Mouse (Mus musculus) neural tube, postnatal 0 days (tissue): ENCODE data around the gene Podxl2. TPM values are rescaled to one million over a fixed set of nuclear protein-coding genes. Genes with fewer than 3 reads are reported as not detected.

Experiments used
- polyA plus RNA-seq: library from polyadenylated mRNA; unstranded; fragments of >200 nt; fragmentation: Nextera tagmentation; extraction: Ambion mirVana; gene quantifications from 2 replicates; pipeline ENCODE4 v1.2.1, GENCODE M21; 2015

The Podxl2 gene
- 626 and 680 TPM in 2 replicates for polyA plus RNA-seq

DNA sequence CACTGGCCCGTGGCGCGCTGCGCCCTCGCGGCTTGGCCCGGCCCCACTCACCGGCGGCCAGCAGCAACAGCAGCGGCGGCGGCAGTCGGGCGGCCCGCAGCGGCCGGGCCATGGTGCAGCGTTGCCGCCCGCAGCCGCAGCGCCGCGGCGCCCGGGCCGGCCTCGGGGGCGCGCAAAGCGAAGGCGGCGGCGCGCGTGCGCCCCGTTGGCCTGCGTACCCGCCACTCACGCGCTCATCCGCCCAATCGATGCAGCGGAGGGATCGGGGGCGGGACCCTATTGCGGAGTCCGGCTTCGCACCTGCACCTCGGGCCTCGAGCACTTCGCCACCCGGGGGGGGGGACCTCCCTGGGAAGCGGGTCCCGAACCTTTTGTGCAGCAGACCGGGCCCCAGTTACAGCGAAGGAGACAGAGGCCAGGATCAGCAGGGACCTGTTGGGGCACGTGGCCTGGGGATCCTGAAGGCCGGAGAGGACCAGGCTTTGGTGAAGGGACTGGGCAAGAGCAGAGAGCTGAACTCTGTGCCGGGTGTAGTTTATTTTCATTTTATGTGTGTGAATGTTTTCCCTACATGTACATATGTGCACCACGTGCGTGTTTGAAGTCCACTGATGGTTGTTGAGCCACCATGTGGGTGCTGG lies at the start of gene Podxl2:
Podxl2 (minus strand) TSS at position 177 of the 641 bp plus-strand sequence.

DNA sequence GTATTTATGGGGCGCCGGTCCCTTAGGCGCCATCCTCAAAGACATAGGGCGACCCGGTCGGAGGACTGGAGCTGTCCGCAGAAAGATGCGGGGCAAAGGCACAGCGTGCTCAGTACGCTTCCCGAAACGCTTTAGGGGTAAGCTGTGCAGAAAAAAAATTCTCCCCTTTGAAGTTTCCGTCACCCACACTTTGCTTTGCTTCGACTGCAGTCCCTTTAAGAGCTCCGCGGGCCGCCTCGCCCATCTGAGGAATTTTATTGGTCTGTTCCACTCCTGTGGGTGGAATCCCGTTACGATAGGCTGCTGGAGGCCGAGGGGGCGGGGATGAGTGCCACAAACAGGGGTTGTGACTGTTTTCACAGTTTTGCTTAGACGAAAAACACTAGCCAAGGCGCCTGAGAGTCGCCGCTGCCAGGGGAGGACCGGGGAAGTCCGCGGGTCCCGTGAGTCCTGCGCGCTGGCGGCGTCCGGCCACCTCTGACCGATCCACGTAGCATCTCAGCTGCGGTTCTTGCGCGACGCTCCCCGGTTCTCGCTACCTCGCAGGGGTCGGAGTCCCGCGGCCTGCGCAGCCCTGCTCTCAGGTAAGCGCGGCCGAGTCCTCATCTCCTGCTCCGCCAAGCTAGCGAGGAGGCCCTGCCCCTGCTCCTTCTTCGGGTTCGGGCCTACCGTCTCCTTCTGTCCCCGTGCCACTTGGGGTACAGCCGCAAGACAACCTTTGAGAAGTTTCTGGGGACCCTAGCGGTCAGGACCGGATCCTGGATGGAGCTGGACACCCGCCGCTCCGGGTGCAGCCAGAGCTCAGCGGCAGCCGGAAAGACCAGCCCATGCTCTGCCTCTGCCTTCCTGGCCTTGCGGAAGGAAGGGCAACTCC lies 27.3 kb upstream of the Podxl2 start, which contains the start of gene Tpra1:
Tpra1 (plus strand) TSS at position 305 of the 874 bp plus-strand sequence.

DNA sequence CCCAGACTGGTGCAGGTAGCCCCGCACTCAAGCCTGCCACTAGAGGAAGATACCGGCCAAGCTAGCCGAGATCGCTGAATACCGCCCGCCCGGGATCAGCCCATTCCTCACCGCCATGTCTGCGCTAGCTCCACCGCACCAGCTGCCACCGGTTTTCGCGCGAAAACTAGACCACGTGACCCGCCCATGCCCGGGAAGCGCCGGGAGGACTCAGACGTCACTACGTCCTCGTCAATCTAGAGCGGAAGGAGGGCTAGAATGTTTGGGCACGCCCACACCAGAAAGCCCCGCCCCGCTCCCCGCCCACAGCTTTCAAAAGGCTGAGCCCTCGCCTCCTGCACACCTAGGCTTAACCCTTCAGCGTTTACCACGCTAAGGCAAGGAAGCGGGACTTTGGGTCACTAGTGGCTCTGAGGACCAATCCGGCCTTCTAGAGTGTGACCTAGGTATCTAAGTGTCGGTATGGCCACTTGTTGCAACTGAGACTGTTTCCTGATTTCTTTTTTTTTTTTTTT lies 23.7 kb upstream of the Podxl2 start, which contains the start of gene Mcm2:
Mcm2 (minus strand) TSS at position 247 of the 515 bp plus-strand sequence.

DNA sequence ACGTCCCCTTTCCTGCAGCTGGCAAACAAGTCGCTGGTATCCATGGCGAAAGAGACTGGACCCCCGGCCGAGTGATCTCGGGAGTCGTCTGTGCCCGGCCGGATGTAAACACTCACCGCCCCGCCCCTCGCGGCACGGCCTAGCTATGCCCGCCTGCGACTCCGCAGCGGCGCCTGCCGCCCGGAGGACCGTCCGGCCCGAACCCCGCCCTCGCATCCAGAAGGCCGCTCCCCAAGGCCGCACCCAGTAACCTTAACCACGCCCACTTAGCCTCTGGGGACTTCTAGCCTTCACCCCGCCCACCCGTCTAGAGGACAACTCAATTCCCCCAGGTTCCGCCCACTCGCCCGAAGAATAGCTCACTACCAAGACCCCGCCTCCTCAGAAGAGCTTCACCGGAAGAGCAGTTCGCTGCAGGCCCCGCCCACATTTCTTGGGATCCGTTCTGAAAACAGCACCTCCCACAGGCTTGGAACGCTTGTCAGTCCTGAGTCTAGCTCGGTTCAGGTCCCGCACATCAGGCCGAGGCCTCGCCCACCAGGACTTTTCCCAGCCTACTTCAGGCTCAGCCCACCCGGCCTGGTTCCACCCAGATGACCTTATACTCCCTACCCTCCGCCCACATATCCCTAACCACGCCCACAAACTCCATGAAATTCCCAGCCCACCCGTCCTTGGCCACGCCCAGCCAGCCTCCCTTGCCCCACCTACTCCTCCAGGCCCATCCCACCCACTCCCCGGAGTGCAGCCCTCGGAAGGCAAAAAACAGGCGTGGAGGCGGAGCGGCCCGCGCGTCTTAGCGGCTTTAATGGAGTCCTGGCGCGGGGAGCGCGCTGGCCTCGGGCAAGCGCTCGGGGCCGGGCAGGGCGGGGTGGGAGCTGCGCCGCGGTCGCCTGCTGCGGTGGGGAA lies 32.8 kb downstream of the Podxl2 start, which contains the start of gene Abtb1:
Abtb1 (minus strand) TSS at position 204 of the 909 bp plus-strand sequence.

Other genes with a start within 250 kb of the Podxl2 start
- 0.41 and 0.82 TPM in 2 replicates for gene Kbtbd12, start 237.1 kb downstream of the Podxl2 start, polyA plus RNA-seq
- gene Mgll, start 150.6 kb downstream of the Podxl2 start, polyA plus RNA-seq = 153 and 159 TPM in 2 replicates
- gene Abtb1, start 33.1 kb downstream of the Podxl2 start, polyA plus RNA-seq = 34.1 and 39.2 TPM in 2 replicates
- 11.0 and 11.9 TPM in 2 replicates for gene Mcm2, start 23.7 kb upstream of the Podxl2 start, polyA plus RNA-seq
- gene Tpra1, start 27.2 kb upstream of the Podxl2 start, polyA plus RNA-seq = 66.2 and 75.0 TPM in 2 replicates